Mouse (Mus musculus): ENCODE results near the gene Tmem222. TPM values are rescaled to one million over a fixed set of nuclear protein-coding genes. Genes with fewer than 3 reads are reported as not detected.

Tmem222 gene
- 70.6 and 80.4 TPM in 2 replicates for polyA plus RNA-seq (2012; rRNA removed)

DNA sequence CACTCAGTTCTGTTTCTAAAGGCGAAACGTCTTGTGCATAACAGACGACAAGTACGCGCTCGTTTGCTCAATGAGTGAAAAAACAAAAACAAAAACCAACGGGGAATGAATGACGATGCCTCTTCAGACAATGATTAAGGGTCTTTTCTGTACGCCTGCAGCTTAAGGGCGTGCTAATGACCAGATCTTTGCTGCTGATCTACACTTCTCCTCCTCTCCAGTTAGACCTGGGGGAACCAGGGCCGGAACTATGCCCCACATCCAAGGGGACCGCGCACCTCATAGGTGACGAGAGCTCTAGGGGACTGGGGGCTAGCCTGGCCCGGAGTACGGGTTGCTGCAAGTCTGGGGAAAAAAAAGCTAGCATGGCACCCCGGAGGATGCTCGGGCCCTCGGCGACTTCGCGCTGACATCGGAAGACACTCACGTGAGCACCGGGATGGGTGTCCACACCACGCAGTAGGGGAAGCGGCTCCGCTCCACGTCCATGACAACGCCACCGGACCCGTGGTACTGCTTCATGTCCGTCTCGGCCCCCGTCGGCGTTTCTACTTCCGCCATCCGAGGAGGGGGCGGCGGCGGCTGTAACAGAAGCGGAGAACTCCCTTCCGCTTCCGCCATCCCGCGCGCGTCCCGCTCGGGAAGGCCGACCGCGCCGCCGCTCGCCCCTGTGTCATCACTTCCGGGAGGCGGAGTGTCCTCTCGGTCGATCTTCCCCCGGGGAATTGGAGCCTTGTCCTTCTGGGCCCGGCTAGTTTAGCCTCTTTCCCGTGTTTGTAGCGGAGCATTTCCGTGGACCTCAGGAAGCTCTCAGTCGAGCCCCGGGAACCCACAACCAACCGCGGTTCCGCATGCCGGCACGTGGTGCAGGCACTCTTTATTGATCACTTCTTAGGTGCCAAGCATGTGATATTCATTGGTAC lies at the start of gene Tmem222:
TSS of gene Tmem222 (minus strand) at position 689 of the 923 bp plus-strand sequence.
- Histone ChIP-seq H3K27me3 (replicated peaks; ENCODE audit: control insufficient read depth, insufficient read depth, low read length) (no peaks in the 10 kb centered on the region), H3K27ac (ENCODE audit: insufficient read depth, low read depth, low read length) (peak within 1 kb of the TSS; percentile 76), H3K4me3 (ENCODE audit: insufficient read depth, low read depth, low read length) (peak within 1 kb of the TSS; percentile 87), H3K4me1 (ENCODE audit: control insufficient read depth, insufficient read depth, low read length) (peaks cover 9% of the 10 kb centered on the region), H3K36me3 (ENCODE audit: control insufficient read depth, insufficient read depth, low read length) (no peaks in the 10 kb centered on the region)
- DNase-seq = peak; percentile 97
- under 1% methylated on average over 73 of the region's 73 CpGs for WGBS
- TF ChIP-seq CTCF (conservative IDR thresholded peaks at IDR 0.05; ENCODE audit: insufficient read depth, insufficient read length, low read depth, low read length) = no peak
- TF ChIP-seq POLR2A (IDR thresholded peaks at IDR 0.05; ENCODE audit: low read depth, low read length) = no peak

- H3K4me1 ChIP-seq (ENCODE audit: control insufficient read depth, insufficient read depth, low read length) = peaks cover 12% of the 10 kb centered on the region; the same call in 1 of the 2 replicates
- no peak overlapping the region for H3K27ac ChIP-seq (ENCODE audit: insufficient read depth, low read depth, low read length)
- H3K4me3 ChIP-seq (ENCODE audit: insufficient read depth, low read depth, low read length) = no peak overlapping the region
- no peaks in the 10 kb centered on the region for H3K27me3 ChIP-seq (replicated peaks; ENCODE audit: control insufficient read depth, insufficient read depth, low read length)
- 93% methylated on average over 3 of the region's 3 CpGs for WGBS
- H3K36me3 ChIP-seq (ENCODE audit: control insufficient read depth, insufficient read depth, low read length) = no peaks in the 10 kb centered on the region; the same call in none of the 2 replicates
- DNase-seq = no peak
- TF ChIP-seq CTCF (conservative IDR thresholded peaks at IDR 0.05; ENCODE audit: insufficient read depth, insufficient read length, low read depth, low read length) (no peak), POLR2A (IDR thresholded peaks at IDR 0.05; ENCODE audit: low read depth, low read length) (no peak)
These were observed 42.1 kb upstream of the Tmem222 start for GRCm38 (mm10) chr4:133319667-133320066.

DNA sequence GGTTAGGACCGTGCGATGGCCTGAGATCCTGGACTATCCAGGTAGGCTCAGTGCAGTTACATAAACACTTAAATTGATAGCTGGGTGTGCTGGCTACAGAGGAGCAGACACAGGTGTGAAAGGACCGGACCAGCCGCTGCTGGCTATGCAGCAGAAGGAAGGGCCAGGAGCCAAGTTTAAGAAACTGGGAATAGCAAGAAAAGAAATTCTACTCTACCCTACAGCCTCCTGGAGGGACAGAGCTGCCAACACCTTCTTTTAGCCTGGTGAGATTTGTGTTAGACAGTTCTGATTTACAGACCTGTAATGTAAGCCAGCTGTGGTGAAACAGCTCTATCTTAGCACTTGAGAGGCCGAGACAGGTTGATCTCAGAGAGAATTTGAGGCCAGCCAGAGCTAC lies 38.4 kb upstream of the Tmem222 start:
- Histone ChIP-seq H3K27ac (ENCODE audit: insufficient read depth, low read depth, low read length) (no peak overlapping the region), H3K4me1 (ENCODE audit: control insufficient read depth, insufficient read depth, low read length) (peaks cover 14% of the 10 kb centered on the region; the same call in 1 of the 2 replicates), H3K4me3 (ENCODE audit: insufficient read depth, low read depth, low read length) (no peak overlapping the region), H3K36me3 (ENCODE audit: control insufficient read depth, insufficient read depth, low read length) (peaks cover 2% of the 10 kb centered on the region; the same call in 1 of the 2 replicates), H3K27me3 (replicated peaks; ENCODE audit: control insufficient read depth, insufficient read depth, low read length) (no peaks in the 10 kb centered on the region)
- 76% methylated on average over 5 of the region's 5 CpGs for WGBS
- DNase-seq = no peak
- TF ChIP-seq POLR2A (IDR thresholded peaks at IDR 0.05; ENCODE audit: low read depth, low read length) (no peak), CTCF (conservative IDR thresholded peaks at IDR 0.05; ENCODE audit: insufficient read depth, insufficient read length, low read depth, low read length) (no peak)

DNA sequence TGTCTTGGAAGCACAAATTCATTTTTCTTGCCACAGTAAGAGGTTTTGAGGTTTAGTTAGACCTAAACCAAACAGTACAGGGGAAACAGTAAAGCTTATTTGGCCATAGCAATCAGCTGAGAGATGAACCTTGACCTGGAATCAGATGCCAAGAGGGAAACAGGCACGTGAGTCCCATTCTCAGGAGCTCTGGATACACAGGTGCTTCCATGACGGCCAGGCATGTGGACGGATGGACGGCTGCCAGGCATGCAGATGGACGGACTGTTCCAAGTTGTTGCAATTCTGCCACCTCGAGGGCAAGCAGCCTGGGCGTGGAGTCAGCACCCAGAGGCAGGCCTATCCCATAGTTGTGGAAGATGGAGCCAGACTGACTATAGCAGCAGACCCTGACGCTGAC lies 37.3 kb upstream of the Tmem222 start:
- WGBS = 33% methylated on average over 8 of the region's 8 CpGs
- DNase-seq = peak; percentile 97
- Histone ChIP-seq H3K27me3 (replicated peaks; ENCODE audit: control insufficient read depth, insufficient read depth, low read length) (no peaks in the 10 kb centered on the region), H3K27ac (ENCODE audit: insufficient read depth, low read depth, low read length) (peak overlapping the region; percentile 47; the same call in 1 of the 2 replicates), H3K36me3 (ENCODE audit: control insufficient read depth, insufficient read depth, low read length) (peaks cover 2% of the 10 kb centered on the region; the same call in 1 of the 2 replicates), H3K4me3 (ENCODE audit: insufficient read depth, low read depth, low read length) (no peak overlapping the region), H3K4me1 (ENCODE audit: control insufficient read depth, insufficient read depth, low read length) (peaks cover 14% of the 10 kb centered on the region; the same call in 1 of the 2 replicates)
- TF ChIP-seq CTCF (conservative IDR thresholded peaks at IDR 0.05; ENCODE audit: insufficient read depth, insufficient read length, low read depth, low read length) (peak; percentile 36), POLR2A (IDR thresholded peaks at IDR 0.05; ENCODE audit: low read depth, low read length) (no peak)

- WGBS = under 1% methylated on average over 3 of the region's 3 CpGs
- TF ChIP-seq CTCF (conservative IDR thresholded peaks at IDR 0.05; ENCODE audit: insufficient read depth, insufficient read length, low read depth, low read length) (peak; percentile 97), POLR2A (IDR thresholded peaks at IDR 0.05; ENCODE audit: low read depth, low read length) (no peak)
- Histone ChIP-seq H3K27me3 (replicated peaks; ENCODE audit: control insufficient read depth, insufficient read depth, low read length) (no peaks in the 10 kb centered on the region), H3K4me3 (ENCODE audit: insufficient read depth, low read depth, low read length) (no peak overlapping the region), H3K36me3 (ENCODE audit: control insufficient read depth, insufficient read depth, low read length) (peaks cover 2% of the 10 kb centered on the region; the same call in 1 of the 2 replicates), H3K4me1 (ENCODE audit: control insufficient read depth, insufficient read depth, low read length) (peaks cover 5% of the 10 kb centered on the region; the same call in 1 of the 2 replicates), H3K27ac (ENCODE audit: insufficient read depth, low read depth, low read length) (no peak overlapping the region)
- DNase-seq = peak; percentile 84
These were observed 32.4 kb upstream of the Tmem222 start for GRCm38 (mm10) chr4:133309948-133310347.

DNA sequence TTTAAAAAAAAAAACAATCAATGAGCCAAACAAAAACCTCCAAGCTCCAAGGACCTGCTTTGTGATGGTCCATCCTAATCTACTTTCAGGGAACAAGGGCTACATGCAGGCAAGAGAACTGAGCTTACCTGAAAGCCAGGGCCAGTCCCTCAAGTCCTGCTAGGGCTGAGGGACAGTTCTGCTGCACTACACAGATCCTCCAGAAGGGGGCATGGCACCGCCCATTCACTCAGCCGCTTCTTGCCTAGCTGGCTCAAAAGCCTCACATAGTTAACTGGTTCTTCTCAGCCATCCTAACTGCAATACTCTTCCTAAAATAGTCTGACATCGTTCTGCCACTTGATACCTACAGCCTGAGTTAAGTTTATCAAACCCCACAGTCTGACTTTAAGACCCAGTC lies 29.7 kb upstream of the Tmem222 start:
- Histone ChIP-seq H3K4me1 (ENCODE audit: control insufficient read depth, insufficient read depth, low read length) (no peaks in the 10 kb centered on the region), H3K27ac (ENCODE audit: insufficient read depth, low read depth, low read length) (no peak overlapping the region), H3K36me3 (ENCODE audit: control insufficient read depth, insufficient read depth, low read length) (no peaks in the 10 kb centered on the region; the same call in 1 of the 2 replicates), H3K4me3 (ENCODE audit: insufficient read depth, low read depth, low read length) (no peak overlapping the region), H3K27me3 (replicated peaks; ENCODE audit: control insufficient read depth, insufficient read depth, low read length) (no peaks in the 10 kb centered on the region)
- WGBS = 45% methylated on average over 3 of the region's 3 CpGs
- TF ChIP-seq POLR2A (IDR thresholded peaks at IDR 0.05; ENCODE audit: low read depth, low read length) = no peak
- peak; percentile 85 for TF ChIP-seq CTCF (conservative IDR thresholded peaks at IDR 0.05; ENCODE audit: insufficient read depth, insufficient read length, low read depth, low read length)
- peak; percentile 65 for DNase-seq

DNA sequence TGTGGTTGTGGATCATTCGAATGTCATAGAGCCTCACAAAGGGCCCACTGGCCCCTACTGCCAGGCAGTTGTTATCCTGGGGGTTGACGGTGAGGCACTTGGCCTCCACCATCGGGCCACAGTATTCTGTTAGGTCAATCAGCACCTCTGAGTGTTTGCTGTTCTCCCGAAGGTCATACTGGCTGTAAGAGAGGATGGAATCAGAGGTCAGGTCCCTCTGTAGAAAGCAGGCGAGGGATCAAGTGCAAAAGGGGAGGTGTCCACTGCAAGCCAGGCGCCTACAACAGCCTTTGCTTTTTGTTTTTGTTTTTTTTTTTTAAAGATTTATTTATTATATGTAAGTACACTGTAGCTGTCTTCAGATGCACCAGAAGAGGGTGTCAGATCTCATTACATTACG lies 28.2 kb upstream of the Tmem222 start:
- Histone ChIP-seq H3K4me1 (ENCODE audit: control insufficient read depth, insufficient read depth, low read length) (no peaks in the 10 kb centered on the region), H3K27ac (ENCODE audit: insufficient read depth, low read depth, low read length) (no peak overlapping the region), H3K36me3 (ENCODE audit: control insufficient read depth, insufficient read depth, low read length) (no peaks in the 10 kb centered on the region; the same call in 1 of the 2 replicates), H3K27me3 (replicated peaks; ENCODE audit: control insufficient read depth, insufficient read depth, low read length) (no peaks in the 10 kb centered on the region), H3K4me3 (ENCODE audit: insufficient read depth, low read depth, low read length) (no peak overlapping the region)
- no peak for DNase-seq
- WGBS = 94% methylated on average over 7 of the region's 7 CpGs
- TF ChIP-seq POLR2A (IDR thresholded peaks at IDR 0.05; ENCODE audit: low read depth, low read length) = no peak
- no peak for TF ChIP-seq CTCF (conservative IDR thresholded peaks at IDR 0.05; ENCODE audit: insufficient read depth, insufficient read length, low read depth, low read length)
